Mouse (Mus musculus) v-Abl transformed pro-B cells (cell line): ENCODE measurements at regions not wholly inside any gene's neighbourhood (a gene's known extent, or its start where the extent isn't known, plus 50 kb on each side); places are given as distances from the start of the nearest gene placed in this dataset.

ENCODE experiments used
- in situ Hi-C, 2 experiments: fragments of 400-800 bp; cut with MboI; formaldehyde crosslinking; loops; one replicate each; pipeline ENCODE4 v1.15.1; 2025; ENCODE audit not compliant: unreplicated experiment in 2 of 2

- in situ Hi-C loops: loop anchor here in 1 of 2 experiments (25.0 kb wide), 1 partner anchor 196 kb away; the partner anchor contains the start of gene Jade1
These were observed 188.8 kb upstream of the Jade1 start for GRCm38 (mm10) chr3:41366764-41367163.

GRCm38 (mm10) chr3:41366264-41366663 is 189.3 kb upstream of the Jade1 start:
- in situ Hi-C loops: loop anchor here in 1 of 2 experiments (25.0 kb wide), 1 partner anchor 196 kb away; the partner anchor contains the start of gene Jade1

DNA sequence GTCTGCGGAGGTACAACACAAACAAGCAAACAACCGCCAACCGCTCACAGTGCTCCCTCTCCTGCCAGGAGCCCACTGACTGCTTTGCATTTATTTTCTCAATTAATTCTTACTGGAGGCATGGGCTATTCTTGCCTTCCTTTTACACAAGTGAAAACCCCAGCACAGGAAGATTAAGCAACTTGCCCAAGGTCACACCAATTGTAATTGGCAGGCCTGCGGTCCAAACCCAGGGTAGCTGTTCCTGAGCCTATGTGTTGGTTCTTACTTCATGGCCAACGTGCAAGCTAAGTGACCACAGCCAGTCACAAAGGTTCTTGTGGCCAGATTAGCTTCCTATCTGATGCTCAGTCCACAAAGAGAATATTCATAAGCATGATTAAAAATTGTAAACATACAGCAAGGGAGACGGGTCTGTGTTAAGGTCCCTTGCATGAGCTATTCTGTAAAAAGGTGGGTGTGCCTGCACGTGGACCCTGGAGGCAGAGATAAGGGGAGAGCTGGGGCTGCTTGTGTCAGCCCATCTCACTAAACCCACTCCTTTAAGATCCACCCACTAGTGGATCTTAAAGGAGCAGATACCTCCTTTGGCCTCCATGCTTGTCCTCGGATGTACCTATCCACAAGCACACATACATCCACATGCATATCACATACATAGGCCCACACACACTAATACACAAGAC is 190.2 kb upstream of the Jade1 start:
- in situ Hi-C loops: loop anchor here in 1 of 2 experiments (25.0 kb wide), 1 partner anchor 197 kb away; the partner anchor contains the start of gene Jade1

DNA sequence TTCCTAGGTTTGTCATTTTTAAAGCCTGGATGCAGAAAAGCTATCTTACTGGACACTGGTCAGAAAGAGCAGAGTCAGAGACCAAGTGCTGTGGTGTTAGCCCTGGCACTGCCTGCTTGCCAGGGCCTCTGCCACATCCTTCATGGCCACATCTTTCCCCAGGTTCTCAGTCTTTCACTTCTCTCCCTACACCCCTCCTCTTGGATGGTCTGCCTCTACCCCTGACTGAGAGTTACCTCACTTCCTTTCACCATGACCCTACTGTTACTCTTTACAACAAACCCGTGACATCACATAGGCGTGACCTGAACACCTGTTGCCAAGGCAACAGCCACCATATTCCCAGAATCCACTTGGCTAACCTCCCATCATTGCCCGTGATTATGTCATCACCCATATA is 191.6 kb upstream of the Jade1 start:
- in situ Hi-C loops: loop anchor here in 1 of 2 experiments (25.0 kb wide), 1 partner anchor 198 kb away; the partner anchor contains the start of gene Jade1

DNA sequence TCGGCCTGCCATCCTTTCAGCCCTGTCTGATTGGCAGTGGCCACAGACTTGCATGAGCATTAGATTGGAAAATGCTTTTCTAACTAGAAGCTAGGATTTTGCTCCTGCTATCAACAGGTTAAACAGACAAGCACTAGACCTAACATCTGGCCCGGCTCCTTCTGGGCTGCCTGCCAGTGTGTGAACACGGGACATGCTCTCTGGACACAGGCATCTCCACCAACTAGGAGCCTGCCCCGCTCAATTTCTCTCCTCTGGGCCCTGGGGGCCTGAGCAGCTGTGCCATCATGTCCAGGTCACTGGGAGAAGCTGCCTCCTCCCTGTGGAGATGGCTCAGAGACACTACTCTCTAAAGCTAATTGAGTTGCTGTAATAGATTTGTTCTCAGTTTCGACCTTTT is 195.3 kb upstream of the Jade1 start:
- in situ Hi-C loops: loop anchor here in 1 of 2 experiments (25.0 kb wide), 1 partner anchor 202 kb away; the partner anchor contains the start of gene Jade1

DNA sequence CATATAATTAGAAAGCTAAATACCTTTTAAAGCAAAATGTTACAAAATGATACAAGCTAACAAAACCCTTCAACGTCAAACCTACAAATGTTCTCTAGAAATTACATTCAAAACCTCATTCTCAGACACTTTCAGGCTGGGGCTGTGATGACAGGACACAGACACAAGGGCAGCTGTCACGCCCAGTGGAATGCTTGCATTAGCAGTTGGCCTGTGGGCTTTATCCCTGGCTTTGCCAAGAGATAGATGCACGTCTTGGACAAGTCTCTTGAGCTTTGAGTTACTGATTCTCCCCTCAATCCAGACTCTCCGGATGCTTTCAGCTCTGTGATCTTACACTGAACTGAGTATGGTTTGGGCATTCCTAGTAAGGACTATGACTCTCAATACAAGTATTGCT is 196.1 kb upstream of the Jade1 start:
- in situ Hi-C loops: loop anchor here in 1 of 2 experiments (25.0 kb wide), 1 partner anchor 203 kb away; the partner anchor contains the start of gene Jade1

GRCm38 (mm10) chr3:41353021-41353420 is 202.5 kb upstream of the Jade1 start:
- in situ Hi-C loops: loop anchor here (5.0 to 25.0 kb wide), 2 partner anchors 209 kb away; partner anchors contain the start of gene Jade1 (in 1 of the 2)

DNA sequence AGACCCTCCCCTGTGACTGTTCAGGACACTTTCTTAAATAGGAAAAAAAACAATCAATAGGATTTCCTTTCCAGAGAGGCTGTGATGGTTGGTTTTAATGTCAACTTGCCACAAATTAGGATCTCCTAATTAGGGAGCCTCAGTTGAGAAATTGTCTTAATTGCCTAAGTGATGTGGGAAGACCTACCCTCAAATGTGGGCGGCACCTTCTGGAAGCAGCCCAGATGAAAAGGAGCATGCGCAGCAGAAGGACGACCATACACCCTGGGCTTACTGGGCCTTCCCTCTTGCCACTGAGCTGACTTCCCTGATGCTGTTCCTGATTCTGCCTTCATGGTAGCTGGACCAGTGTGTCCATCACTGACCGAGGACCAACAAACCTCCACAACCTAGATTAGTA is 203.7 kb upstream of the Jade1 start:
- in situ Hi-C loops: loop anchor here (5.0 to 25.0 kb wide), 2 partner anchors 211 kb away; partner anchors contain the start of gene Jade1 (in 1 of the 2)

DNA sequence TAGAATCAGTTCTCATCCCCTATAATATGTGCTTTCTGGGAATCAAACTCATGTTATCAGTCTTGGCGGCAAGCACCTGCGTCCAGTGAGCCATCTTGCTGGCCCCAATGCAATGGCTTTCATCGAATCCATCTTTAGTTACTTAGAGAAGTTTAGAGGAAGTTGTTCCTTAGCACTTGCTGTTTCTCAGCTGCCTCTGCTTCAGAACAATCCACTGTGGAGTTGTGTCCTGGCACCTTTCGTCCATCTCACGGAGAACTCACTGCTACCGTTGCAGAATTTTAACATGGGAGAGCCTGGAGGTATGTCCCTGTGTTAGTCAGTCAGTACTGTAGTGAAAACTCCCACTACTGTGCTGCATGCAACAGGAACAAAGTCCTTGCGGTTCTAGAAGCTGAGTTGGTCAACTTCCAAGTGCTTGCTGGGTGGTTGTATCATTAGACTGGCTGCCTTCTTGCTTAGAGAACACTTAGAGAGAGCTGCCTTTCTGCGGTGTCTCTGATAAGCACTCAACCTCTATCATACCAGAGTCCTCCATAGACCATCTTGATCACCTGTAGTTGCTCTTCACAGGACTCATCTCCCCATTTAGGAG is 204.3 kb upstream of the Jade1 start:
- in situ Hi-C loops: loop anchor here (5.0 to 25.0 kb wide), 2 partner anchors 211 kb away; partner anchors contain the start of gene Jade1 (in 1 of the 2)

GRCm38 (mm10) chr3:41350331-41350730 is 205.2 kb upstream of the Jade1 start:
- in situ Hi-C loops: loop anchor here (5.0 to 25.0 kb wide), 2 partner anchors 212 kb away; partner anchors contain the start of gene Jade1 (in 1 of the 2)

GRCm38 (mm10) chr3:41348795-41349194 is 206.7 kb upstream of the Jade1 start:
- in situ Hi-C loops: no loop called here

GRCm38 (mm10) chr3:41346863-41347262 is 208.7 kb upstream of the Jade1 start:
- in situ Hi-C loops: no loop called here

DNA sequence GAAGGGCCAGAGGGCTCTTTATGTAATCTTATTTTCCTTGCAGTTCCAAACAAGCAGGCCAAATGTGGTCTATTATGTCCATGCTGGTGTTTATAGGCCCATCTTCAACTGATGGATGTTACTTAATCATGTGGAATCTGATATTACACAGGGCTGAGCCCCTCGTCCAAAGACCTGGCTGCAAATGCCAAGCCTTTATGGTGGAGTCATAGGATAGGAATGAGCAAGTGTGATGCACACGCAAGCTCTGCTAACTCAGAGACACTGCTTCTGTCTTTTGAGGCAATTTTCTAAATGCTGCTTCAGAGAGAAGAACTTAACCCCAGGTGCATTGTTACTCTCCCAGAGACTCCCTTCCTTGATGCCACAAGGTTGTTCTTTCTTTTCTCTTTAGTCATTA is 212.1 kb upstream of the Jade1 start:
- in situ Hi-C loops: no loop called here

DNA sequence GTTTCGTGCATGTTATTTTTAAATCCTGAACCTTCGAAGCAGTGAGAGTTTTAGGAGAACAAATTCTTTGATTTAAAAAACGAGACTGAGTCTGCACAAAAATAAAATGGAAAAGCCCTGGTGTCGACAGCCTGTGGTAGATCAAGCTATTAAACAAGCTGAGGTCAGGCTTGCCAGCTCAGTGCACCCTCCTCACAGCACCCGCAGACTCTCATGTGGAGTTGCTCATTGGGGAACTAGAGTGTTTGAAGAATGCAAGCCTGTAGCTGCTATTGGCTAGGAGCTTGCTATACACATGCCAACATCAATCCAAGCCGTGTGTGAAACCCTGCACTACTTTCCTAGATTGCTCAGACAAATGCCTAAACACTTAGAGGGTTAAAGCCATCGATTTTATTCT is 223.1 kb upstream of the Jade1 start:
- in situ Hi-C loops: no loop called here

DNA sequence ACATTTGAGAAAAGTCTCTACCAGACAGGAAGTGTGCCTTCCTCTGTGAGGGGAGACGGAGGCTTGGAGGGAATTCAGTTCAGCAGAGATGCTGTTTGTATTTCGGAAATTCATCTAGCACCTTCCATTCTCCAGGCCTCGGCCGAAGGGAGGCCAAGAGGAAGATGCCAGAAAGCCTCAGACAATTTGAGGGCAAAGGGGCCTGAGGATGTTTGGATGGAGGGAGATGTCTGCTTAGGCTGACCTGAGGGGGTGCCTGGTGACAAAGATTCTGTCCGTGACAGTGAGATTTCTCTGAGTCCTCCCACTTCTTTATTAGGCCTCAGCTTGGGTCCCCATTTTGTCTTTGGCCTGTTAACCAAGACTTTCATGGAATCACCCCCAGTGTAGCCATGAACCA is 225.2 kb upstream of the Jade1 start:
- in situ Hi-C loops: no loop called here

GRCm38 (mm10) chr3:41328828-41329227 is 226.7 kb upstream of the Jade1 start:
- in situ Hi-C loops: no loop called here

DNA sequence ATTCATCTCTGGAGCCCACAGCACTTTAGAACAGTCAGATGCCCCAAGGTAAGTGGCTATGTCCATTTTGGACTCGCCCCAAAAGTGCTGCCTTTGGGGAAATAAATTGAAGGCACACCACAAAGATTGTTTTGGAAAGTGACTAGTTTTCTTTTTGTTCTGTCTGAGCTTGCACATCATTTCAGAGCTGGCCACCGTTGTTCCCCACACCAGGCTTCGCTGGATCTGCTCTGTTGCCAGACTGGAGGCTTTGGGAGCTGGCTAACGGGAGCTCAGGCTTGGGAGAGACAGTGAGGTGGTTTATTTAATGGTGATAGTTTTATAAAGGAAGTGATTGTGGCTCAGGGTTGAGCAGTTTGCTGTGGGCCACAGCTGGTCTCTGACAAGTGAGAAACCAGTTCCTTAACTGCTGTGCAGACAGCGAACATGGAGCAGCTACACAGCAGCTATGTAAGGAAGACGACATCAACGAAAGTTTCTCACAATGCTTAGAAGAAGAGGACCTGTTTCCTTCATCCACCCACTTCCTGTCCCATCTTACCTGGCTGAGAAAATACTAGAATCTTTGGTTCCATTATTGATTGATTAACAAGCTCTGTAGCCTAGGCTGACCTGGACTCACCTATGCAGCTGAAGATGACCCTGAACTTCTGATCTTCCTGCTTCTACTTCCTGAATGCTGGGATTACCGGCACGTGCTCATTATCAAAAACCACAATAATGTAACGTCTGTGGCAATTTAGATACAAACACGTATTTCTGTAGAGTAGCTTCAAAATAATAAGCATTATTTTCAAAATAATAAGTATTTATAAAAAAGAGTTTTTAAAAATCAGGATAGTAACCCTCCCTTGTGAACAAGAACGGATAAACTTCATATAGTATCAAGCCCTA is 229.1 kb upstream of the Jade1 start:
- in situ Hi-C loops: no loop called here

DNA sequence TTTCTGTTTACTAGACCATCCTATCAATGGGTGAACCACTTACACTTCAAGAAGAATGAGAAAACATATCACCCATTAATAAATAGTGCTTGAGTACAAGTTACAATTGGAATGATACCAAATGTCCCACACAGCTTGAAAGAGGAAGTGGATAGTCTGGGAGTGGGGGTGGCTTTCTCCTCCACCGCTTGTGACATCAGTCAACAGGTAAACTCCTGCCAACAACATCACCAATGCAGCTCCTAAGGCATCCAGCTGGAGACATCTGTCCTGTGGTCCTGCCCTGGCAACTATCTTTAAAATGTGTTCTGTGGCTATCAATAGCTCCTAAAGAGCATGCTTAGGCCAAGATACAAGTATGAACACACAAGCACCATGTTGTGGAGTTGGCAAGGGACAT is 233.7 kb upstream of the Jade1 start:
- in situ Hi-C loops: no loop called here

GRCm38 (mm10) chr3:41319214-41319856 is 236.2 kb upstream of the Jade1 start:
- in situ Hi-C loops: no loop called here
